Mouse (Mus musculus) urinary bladder, postnatal 25 days (tissue): Measurements from ENCODE around the gene Dmtf1.
"Not testable (repeated sequence)": the region's sequence is repeated elsewhere in the genome, so short reads cannot be mapped to it uniquely, and the experiment has no call there.

ENCODE experiments used
- DNase-seq: peaks from one replicate; pipeline ENCODE4 v3.0.0; 2022; ENCODE audit warnings: low spot score

Dmtf1 gene

DNA sequence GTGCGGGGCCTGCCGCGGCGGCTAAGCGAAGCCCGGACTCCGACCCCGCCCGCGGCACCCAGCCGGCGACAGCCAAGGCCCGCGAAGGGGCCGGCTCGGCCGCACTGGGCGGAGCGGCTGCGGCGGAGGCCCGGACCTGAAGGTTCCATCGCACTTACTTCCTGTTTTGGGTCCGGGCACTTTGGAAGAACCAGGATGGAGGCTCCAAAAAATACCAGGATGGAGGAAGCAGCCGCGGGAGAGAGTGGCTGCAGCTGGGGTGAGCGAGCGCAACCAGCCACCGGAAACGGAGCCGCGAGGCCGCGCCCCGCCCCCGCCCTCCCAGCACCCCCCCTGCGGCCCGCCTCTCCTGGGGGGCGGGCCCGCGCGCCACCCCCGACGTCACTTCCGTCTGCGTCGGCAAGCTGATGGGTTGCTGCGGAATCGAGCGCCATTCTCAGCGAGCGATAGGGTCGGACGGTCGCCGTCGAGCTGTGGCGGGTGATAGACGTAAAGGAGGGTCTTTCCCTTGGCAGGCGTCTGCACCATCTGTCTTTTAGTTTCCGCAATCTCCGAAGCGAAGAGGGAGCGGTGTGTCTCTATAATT lies at the start of gene Dmtf1:
Gene Dmtf1, minus strand, starts transcription at position 321 of the 586 bp plus-strand sequence.
- DNase-seq = peak; percentile 80

DNA sequence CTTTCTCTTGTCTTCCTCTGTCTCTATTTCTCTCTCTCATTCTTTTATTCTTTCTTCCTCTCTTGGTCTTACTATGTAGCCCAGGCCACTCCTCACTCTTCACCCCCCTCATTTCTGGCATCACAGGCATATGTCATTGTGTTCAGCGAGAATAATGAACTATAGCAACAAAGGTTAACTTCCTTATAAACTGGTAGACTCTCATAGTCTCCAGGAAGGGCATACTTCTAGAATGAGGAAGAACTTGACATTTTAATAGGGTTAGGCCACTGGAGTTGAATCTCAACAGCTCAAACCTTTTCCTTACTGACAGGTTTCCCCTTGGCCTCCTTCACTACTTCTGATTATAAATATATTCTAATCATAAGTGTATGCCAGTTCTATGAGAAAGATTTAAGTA lies 24.9 kb upstream of the Dmtf1 start:
- DNase-seq = no peak

DNA sequence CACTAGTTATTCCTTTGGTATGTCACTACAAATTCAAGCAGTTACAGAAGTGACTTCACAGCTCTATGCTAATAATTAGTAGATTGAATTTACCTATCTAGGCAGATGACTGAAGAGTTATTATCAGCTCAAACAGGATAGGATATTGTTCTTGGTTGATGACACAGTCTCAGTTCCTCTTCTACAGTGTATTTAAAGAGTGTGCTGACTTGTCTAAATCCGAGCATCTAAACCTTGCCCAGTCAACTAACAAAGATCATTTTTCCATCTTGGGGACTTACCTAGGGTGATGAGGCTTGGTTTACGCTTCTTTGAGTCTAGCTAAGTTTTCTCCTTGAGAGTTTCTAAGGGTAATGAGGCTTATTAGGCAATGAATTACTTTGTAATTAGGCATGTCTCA lies 11.7 kb upstream of the Dmtf1 start:
- DNase-seq = no peak

DNA sequence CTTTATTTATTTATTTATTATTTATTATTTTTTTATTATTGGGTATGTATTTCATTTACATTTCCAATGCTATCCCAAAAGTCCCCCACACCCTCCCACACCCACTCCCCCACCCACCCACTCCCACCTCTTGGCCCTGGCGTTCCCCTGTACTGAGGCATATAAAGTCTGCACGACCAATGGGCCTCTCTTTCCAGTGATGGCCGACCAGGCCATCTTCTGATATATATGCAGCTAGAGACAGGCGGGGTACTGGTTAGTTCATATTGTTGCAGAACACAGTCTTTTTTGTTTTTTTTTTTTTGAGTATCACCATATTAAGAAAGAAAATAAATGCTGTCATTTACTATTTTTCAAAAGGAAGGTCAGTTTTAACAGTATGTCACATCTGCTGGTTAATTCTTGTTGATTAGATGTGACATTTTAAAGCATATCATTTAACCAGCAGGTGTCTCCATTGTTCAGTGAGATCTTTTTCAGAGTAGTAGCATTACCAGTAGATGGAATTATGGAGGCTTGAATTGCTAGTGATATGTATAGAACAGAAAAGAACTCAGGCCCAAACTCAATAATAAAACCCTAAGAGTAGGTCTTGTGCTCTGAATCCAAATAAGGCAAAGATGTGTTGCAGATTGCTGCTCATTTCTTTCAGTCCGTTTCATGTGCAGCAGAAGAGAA lies 7.9 kb upstream of the Dmtf1 start:
- not testable (repeated sequence) for DNase-seq

DNA sequence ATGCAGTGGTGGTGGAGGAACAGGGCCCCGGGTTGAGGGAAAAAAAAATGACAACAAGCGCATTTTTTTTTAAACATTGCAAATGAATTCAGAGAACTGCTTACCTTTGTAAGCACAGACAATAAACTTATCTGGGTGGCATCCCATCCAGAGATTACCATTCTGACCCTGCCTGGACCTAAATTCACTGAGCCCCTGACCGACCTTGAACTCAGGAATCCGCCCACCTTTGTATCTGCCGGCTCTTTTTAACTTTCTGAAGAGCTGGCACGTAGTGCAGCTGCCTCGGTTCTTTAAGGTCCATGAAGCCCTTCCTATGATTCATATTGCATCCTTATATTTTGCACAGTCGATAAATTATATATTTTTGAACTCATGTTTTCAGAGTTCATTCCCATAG lies 4.8 kb upstream of the Dmtf1 start:
- no peak for DNase-seq

DNA sequence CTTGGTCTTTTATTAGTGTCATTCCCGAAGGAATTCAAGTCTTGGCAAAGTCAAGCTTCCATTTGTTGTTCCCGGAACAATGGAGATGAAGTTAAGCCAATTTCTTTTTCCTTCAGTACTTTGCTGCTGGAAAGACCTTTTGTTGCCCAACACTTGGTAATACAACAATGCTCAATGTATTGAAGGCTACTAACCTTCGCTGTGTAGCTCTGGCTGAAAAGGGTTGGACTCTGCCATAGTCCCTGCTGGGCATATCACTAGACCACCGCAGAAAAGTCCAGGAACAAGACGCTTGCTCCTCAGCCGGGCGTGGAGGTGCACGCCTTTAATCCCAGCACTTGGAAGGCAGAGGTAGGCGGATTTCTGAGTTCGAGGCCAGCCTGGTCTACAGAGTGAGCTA lies 3.6 kb upstream of the Dmtf1 start:
- DNase-seq = not testable (repeated sequence)

DNA sequence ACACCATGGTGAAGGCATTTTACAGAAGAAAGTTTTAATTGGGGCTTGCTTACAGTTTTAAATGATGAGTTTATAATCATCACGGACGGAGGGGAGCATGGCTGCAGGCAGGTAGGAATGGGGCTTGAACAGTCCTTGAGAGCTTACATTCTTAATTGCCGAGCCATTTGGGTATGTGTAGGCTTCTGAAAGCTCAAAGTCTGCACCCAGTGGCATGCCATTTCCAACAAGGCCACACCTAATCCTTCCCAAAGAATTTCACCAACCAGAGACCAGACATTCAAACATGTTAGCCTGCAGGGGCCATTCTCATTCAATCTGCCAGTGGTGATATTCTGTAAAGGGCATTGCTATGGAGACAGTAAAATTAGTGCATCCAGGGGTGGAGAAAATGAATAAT lies 1.8 kb upstream of the Dmtf1 start:
- no peak for DNase-seq

DNA sequence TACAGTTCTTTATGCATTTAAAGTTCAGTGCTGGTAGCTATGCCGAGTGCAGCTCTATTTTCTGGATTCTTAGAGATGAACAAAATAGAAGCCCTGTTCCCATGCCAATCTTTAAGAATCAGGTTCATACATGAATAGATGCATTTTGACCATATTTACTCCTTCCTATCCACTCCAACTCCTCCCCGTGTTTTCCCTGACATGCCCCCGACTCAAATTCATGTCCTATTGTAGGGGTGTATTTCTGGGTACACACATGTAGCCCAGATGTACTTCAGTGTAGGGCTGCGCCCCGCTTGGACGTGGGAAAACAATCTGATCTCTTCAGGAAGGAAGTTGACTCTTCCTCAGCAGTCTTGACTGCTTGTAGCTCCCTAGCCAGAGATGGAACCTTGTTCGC lies 512 bp upstream of the Dmtf1 start:
- peak; percentile 9 for DNase-seq

DNA sequence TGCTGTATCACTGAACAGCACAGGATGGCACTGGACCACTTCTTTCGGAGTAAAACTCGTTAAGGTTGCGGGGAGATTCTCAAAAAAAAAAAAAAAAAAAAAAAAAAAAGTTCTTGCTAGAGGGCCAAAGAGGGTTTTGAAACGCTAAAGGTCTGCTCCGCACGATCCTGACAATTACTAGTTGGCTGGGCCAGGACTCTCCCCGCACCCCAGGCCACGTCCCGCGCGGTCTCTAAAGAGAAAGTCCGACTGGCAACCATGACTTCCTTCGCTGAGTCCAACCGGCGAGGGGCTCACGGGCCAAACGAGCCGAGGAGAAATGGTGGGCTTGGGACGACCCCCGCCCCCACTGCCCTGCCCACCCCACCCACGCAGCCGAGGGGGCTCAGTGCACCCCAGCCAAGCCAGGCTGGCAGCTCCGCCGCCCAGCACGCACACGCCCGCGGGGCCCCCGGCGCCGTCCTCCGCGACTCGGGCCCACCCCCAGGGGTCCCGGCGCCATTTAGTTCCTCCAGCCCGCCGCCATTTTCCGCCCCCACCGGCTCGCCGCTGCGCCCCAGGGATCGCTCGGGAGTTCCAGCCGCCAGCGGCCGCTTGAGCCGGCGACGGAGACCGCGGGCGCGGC lies 633 bp downstream of the Dmtf1 start:
- DNase-seq = no peak

DNA sequence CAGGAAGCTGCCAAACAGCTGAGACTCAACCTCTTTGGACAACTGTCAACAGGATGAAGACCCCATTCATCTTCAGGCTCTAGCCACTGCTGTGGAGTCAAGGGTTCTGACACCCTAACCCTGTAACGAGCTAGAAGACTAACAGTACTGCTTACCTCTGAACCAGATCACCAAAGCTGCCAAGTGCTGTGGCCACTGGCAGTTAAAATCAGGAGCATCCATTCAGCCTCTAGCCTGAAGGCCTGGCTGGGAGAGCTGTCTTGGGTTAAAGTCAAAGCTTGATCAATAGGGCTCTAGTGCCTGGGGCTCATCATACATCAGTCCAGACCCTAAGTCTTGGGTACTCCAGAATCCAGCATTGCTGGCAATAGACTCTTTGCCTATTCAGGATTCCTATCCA lies 4.2 kb downstream of the Dmtf1 start:
- DNase-seq = no peak

DNA sequence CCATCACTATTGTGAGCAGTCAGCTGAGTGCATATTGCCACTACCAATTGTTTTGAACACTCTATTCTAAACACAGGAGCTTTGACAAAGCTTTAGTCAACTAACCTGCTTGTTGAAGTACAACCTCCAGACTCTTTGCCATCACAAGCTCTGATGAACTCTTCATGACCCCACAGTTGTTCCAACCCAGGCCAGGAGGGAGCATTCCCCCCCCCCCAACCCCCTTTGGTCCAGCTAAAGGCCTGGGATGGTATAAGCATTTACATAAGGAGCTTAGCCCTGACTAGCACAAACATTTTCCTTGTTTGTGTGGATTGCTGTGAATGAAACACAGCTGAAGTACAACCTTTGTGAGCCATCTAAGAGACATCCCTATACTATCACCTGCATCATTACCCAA lies 4.8 kb downstream of the Dmtf1 start:
- DNase-seq = no peak

DNA sequence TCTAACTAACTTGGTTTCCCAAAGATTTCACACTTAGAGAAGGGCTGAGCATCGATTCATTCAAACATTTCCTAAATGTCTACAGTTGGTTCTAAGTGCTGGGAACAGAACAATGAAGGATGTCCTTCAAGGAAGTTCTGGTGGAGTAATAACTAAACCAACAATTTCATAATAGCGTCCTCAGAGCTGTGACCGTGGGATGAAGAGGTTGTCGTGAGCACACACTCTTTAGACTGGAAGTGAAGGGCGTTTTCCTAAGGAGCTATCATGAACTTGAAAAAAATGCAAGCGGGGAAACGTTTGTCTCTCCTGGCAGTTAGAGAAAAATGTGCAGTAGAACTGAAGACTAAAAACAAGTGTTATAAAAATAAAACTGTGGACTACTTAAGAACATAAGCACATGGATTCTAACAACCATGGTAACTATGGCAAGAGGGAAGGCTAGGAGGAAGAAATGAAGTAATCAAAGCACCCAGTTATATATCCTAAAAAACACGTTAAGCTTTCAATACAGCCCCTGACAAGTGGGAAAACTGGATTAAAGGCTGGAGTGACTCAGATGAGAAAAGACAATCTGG lies 12.2 kb downstream of the Dmtf1 start:
- DNase-seq = no peak

DNA sequence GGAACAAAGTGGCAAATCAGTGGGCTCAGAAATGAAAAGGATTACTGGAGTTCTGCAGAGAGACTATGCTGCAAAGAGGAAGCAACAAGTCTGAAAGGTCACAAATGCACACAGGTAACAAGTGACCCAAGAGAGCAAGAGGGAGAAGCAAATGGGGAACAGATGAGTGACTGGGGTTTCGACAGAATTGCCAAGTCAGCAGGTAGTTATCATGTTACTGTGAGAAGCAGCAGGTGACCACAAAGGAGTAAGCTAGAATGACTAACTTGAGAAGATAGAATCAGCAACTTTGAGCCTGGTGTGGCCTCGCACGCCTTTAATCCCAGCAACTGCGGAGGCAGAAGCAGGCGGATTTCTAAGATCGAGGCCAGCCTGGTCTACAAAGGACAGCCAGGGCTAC lies 19.2 kb downstream of the Dmtf1 start:
- DNase-seq = no peak

DNA sequence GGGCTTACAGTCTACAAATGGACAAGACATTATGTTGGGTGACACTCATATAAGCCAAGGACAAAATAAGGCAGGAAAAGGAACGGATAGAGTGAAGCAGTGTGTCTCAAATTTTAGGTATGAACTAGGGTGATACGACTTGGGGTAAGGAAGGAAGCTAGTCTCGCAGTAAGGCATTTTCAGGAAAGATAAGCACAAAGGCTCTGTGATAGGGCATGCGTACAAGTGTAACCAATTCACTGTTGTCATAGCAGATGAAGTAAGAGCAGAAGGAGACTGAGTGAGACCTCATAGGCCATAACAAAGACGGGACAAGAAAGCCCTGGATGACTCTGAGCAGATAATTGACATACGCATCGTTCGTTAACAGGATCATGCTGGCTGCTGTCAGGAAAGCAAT lies 20.9 kb downstream of the Dmtf1 start:
- DNase-seq = no peak

DNA sequence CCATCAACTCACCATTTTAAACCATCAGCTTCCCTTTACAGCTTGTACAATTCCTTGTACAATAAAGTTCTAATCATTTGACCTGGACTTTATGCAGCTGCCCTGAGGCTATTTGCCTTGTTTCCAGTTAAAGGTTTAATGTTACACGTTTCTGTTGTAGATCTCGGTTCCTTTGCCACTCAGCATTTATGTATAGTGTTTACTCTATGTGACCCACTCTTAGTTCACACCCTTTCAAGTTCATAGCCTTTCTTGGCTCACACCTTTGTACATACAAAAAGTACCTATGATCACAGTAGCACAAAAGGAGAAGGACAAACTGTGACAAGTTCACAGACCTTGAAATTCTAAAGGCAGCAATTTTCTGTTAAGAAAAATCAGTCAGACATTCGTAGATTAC lies 26.0 kb downstream of the Dmtf1 start:
- DNase-seq = no peak

DNA sequence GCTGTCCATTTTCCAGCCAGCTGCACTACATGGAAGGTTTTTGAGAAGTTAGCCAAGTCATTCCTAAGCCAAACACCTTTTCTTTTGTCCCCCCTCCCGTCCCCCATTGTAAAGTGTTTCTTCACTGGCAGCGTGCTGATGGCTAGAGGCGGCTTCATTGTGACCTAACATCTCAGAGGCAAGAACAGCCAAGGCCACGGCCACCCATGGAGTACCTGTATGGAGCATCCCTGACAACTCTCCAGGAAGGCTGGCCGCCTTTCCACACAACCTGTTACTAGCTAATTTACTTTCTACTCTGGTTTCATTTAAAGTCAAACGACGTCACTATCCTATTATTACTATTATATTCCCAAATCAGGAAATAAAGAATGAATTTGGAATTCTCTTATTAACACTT lies 29.8 kb downstream of the Dmtf1 start:
- DNase-seq = no peak

DNA sequence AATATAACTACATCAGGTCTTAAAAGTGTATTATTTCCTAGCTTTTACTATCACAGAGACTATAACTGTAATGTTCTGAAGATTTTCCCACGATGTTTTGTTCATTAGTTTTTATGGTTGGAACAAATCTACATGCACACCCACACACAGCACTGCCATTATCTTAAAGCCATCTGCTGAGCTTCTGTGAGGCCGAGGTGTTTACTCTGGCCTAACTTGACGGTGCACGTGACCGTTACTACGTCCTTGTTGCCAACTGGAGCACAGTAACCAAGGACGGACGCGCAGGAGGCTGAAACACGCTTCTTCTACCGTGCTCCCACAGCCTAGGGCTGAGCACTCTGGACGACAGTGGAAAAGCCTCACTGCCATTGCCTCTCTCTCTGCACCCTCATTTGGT lies 33.0 kb downstream of the Dmtf1 start:
- DNase-seq = no peak

DNA sequence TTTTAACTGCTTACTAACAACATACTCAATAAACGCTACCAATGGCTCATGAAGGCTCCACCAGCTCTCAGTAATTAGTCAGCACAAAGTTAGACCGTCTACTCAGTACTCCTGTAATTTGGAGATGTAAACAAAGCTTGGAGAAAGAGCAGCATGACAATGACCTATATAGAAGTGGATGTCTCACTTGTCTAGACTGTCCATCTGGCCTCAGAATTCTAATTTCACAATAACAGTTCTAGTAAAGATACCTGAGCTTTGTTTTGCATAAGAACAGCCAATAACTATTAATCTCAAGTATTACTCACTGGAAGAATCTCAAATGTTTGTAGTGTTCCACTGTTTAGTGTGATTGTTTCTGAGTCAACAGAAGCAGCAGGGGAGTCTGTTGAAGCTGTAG lies 37.4 kb downstream of the Dmtf1 start:
- DNase-seq = no peak

DNA sequence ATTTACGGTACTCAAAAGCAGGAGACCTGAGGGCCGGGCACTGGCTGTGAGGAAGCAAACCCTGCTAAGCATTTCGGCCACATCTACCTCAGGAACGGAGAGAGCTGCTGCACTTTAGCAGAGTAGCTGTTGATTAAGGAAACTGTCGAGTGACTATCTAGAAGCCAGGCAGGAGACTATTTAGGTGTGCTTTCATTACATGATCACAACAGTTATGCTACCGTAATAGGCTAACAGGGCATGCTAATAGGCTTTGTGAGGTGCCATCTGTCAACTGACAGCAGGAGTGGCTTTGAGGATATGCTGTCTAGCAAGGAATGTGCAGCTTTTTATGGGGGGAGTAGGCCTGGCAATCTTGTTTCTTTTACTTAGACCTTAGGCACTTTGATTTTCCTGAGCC lies 47.4 kb downstream of the Dmtf1 start:
- DNase-seq = no peak

DNA sequence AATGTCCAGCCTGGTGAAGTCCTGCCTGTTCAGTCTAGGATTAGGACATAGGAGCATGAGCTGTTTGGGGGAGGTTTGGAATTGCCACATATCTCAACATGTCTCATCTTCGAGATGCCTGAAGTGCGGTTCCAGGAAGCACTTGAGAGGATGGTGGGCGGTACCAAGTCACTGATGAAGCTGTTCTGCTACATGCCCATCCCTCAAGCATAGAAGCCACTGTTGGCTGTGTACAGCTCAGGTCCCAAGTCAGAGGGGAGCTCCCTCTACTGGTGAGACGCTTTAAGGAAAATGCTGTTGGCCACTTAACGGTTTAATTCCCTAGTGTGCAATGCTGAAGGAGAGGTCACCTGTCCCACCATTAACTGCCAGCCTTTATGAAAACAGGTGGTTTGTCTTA lies 49.8 kb downstream of the Dmtf1 start:
- peak; percentile 50 for DNase-seq

DNA sequence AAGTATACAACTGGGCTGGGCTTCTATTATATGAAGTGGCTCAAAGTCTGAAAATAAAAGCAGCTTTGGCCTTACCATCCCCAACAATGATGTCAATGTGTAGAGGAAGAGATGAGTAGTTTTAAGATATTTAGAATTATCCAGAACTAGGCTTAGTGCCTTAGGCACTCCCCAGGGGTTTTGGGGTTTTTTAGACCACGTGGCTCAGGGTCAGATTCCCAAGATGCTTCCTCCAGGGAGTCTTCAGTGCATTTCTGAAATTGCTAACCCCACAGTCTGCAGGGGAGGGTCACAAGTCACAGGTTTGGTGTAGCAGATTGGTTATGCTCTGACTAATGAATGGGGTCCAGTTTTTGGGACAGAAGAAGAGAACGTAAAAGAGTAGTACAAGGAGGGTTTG lies 50.3 kb downstream of the Dmtf1 start:
- no peak for DNase-seq

DNA sequence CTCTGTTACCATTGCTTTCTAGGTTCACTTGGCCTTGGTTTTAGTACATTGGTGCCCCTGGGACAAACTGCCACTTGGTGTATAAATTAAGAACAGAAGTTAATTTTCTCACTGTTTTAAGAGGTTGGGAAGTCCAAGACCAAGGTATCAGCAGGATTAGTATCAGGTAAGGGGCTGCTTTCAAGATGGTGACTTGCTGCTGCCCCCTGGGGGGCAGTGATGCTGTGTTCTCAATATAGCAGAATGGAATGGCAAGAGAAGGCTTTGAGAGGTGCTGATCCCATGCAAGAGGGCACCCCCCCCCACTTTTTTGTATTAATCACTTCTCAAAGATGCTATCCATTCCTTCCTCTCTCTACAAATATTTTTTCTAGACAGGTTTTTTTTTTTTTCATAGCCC lies 52.0 kb downstream of the Dmtf1 start:
- DNase-seq = no peak

DNA sequence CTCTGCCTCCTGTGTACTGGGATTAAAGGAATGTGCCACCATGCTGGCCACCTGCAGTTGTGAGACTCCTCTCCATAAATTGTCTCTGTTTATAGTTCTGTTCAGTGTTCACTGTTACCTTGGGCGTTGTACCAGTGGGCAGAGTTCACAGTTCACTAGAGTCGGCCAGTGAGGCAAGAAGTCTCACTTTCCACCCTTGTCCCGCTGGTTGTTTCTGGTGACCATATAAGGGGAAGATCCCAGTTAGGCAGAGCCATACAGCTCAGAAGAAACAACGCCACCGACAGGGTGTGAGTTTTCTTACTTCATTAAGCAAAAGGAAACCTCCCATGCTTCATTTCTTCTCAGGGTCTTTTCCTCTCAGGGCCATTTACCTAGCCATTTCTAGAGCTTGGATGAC lies 53.1 kb downstream of the Dmtf1 start:
- DNase-seq = no peak
